Mouse (Mus musculus): ENCODE data around the gene Prep.

DNA sequence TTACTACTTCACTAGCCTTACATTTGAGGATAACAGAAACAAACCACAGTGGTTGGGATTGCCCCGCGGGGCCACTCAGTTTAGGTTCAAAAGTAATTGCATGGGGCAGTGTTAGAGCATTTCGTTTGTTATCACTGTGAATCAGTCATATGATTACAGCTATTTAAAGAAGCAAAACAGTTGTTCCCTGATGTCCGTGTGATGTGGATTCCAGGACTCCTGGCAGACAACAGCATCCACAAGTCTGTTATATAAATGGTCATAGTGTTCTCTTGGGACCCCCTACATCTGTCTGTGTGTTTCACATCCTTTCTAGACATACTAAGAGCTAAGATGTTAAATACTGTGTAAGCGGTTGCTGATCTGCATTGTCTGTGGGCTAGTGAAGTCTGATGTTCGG is 43.0 kb downstream of the Prep start:
- TF ChIP-seq POLR2A (IDR thresholded peaks at IDR 0.05; ENCODE audit: control insufficient read depth, low read depth, low read length) (no peak), CTCF (IDR thresholded peaks at IDR 0.05; ENCODE audit: control insufficient read depth, insufficient read depth, insufficient replicate concordance, low read depth, low read length) (no peak)

All from testis, adult 2 months (tissue).